Mouse (Mus musculus) heart, embryonic 12.5 days (tissue): ENCODE results near the gene Naif1. TPM values are rescaled to one million over a fixed set of nuclear protein-coding genes. Genes with fewer than 3 reads are reported as not detected.
"Not testable (repeated sequence)": the region's sequence is repeated elsewhere in the genome, so short reads cannot be mapped to it uniquely, and the experiment has no call there.

Experiments
- ATAC-seq: fragments of 200-750 bp; cut with Nextera tagmentation; 2 replicates; pipeline ENCODE4 v1.8.0; 2017; ENCODE audit warnings: moderate TSS enrichment, moderate library complexity; ENCODE audit not compliant: insufficient number of reproducible peaks, low FRiP score
- H3K27ac ChIP-seq: fragments of 300-500 bp; sonication (generic); 2 replicates; pipeline ENCODE4 v1.5.1; 2016; ENCODE audit warnings: mild to moderate bottlenecking, moderate library complexity; ENCODE audit not compliant: poor library complexity, severe bottlenecking
- H3K27me3 ChIP-seq: fragments of 300-500 bp; sonication (generic); replicated peaks from 2 replicates; pipeline ENCODE4 v1.6.1; 2016; ENCODE audit warnings: mild to moderate bottlenecking, moderate library complexity
- H3K36me3 ChIP-seq: fragments of 300-500 bp; sonication (generic); 2 replicates; pipeline ENCODE4 v1.6.1; 2016; ENCODE audit warnings: mild to moderate bottlenecking, moderate library complexity
- H3K4me1 ChIP-seq: fragments of 300-500 bp; sonication (generic); replicated peaks from 2 replicates; pipeline ENCODE4 v1.6.1; 2016; ENCODE audit warnings: mild to moderate bottlenecking
- H3K4me2 ChIP-seq: fragments of 300-500 bp; sonication (generic); 2 replicates; pipeline ENCODE4 v1.6.1; 2016; ENCODE audit warnings: mild to moderate bottlenecking, moderate library complexity
- H3K4me3 ChIP-seq: fragments of 300-500 bp; sonication (generic); 2 replicates; pipeline ENCODE4 v1.5.1; 2016; ENCODE audit warnings: mild to moderate bottlenecking
- H3K9ac ChIP-seq: fragments of 300-500 bp; sonication (generic); 2 replicates; pipeline ENCODE4 v1.6.1; 2016; ENCODE audit warnings: mild to moderate bottlenecking, moderate library complexity
- H3K9me3 ChIP-seq: fragments of 300-500 bp; sonication (generic); replicated peaks from 2 replicates; pipeline ENCODE4 v1.6.1; 2016; ENCODE audit warnings: mild to moderate bottlenecking, moderate library complexity
- WGBS: fragments of 180-500 bp; shearing (Covaris S2); methylation state at CpG from one replicate; pipeline ENCODE4 v1.1.7; 2016; 5-methylcytosine and 5-hydroxymethylcytosine counted together
- polyA plus RNA-seq: library from polyadenylated mRNA; unstranded; fragments of >200 nt; fragmentation: Nextera tagmentation; extraction: Ambion mirVana; gene quantifications from 2 replicates; pipeline ENCODE4 v1.2.1, GENCODE M21; 2016

Naif1 gene
- polyA plus RNA-seq, 1 experiment from 2014 or later: 5.4 TPM

GRCm38 (mm10) chr2:32463773-32464172 lies 13.5 kb downstream of the Naif1 start:
- Histone ChIP-seq H3K4me2 (no peak overlapping the region), H3K4me3 (no peak overlapping the region), H3K4me1 (peaks cover 18% of the 10 kb centered on the region), H3K27ac (peak overlapping the region; percentile 53; the same call in 1 of the 2 replicates), H3K9me3 (no peaks in the 10 kb centered on the region), H3K9ac (no peak overlapping the region), H3K27me3 (no peaks in the 10 kb centered on the region), H3K36me3 (no peaks in the 10 kb centered on the region)
- WGBS: 75% methylated on average over 2 of the region's 2 CpGs
- ATAC-seq: no peak

GRCm38 (mm10) chr2:32464212-32464891 lies 14.1 kb downstream of the Naif1 start:
- no peak overlapping the region; the same call in 1 of the 2 replicates for H3K4me2 ChIP-seq
- no peaks in the 10 kb centered on the region for H3K9me3 ChIP-seq
- no peak overlapping the region for H3K9ac ChIP-seq
- WGBS: 27% methylated on average over 6 of the region's 6 CpGs
- H3K36me3 ChIP-seq: no peaks in the 10 kb centered on the region
- H3K4me1 ChIP-seq: peaks cover 18% of the 10 kb centered on the region
- no peak overlapping the region for H3K4me3 ChIP-seq
- no peaks in the 10 kb centered on the region for H3K27me3 ChIP-seq
- ATAC-seq: peak; percentile 76; the same call in 1 of the 2 replicates
- H3K27ac ChIP-seq: peak overlapping the region; percentile 53

- Histone ChIP-seq H3K27me3 (no peaks in the 10 kb centered on the region), H3K9me3 (peaks cover 5% of the 10 kb centered on the region; the same call in 1 of the 2 replicates), H3K4me3 (no peak overlapping the region), H3K9ac (no peak overlapping the region), H3K4me1 (no peaks in the 10 kb centered on the region), H3K27ac (no peak overlapping the region), H3K4me2 (no peak overlapping the region), H3K36me3 (no peaks in the 10 kb centered on the region)
- 62% methylated on average over 6 of the region's 6 CpGs for WGBS
- no peak for ATAC-seq
Measured at GRCm38 (mm10) chr2:32471001-32471680, 20.9 kb downstream of the Naif1 start.

- no peak overlapping the region for H3K9ac ChIP-seq
- H3K27me3 ChIP-seq: no peaks in the 10 kb centered on the region
- no peak overlapping the region for H3K4me2 ChIP-seq
- no peaks in the 10 kb centered on the region for H3K36me3 ChIP-seq
- no peaks in the 10 kb centered on the region for H3K4me1 ChIP-seq
- no peak overlapping the region for H3K27ac ChIP-seq
- H3K9me3 ChIP-seq: peaks cover 5% of the 10 kb centered on the region; the same call in 1 of the 2 replicates
- H3K4me3 ChIP-seq: no peak overlapping the region
- no peak for ATAC-seq
- WGBS: 82% methylated on average over 6 of the region's 6 CpGs
Measured at GRCm38 (mm10) chr2:32471681-32472061, 21.4 kb downstream of the Naif1 start.

GRCm38 (mm10) chr2:32475361-32475760 lies 25.1 kb downstream of the Naif1 start:
- H3K27ac ChIP-seq, H3K4me3 ChIP-seq, H3K4me1 ChIP-seq, H3K27me3 ChIP-seq, ATAC-seq, H3K36me3 ChIP-seq, H3K4me2 ChIP-seq, H3K9ac ChIP-seq: not testable (repeated sequence)
- 89% methylated on average over 6 of the region's 9 CpGs for whole genome bisulfite sequencing
- peaks cover 21% of the 10 kb centered on the region for H3K9me3 ChIP-seq

- no peak overlapping the region for H3K9ac ChIP-seq
- WGBS: 87% methylated on average over 8 of the region's 8 CpGs
- ATAC-seq: no peak
Measured at GRCm38 (mm10) chr2:32482351-32482750, 32.1 kb downstream of the Naif1 start.

GRCm38 (mm10) chr2:32483179-32483875 lies 33.1 kb downstream of the Naif1 start:
- H3K4me3 ChIP-seq: no peak overlapping the region

More at GRCm38 (mm10) chr2:32482351-32482750, 32.1 kb downstream of the Naif1 start:
- H3K27me3 ChIP-seq: no peaks in the 10 kb centered on the region
- peaks cover 22% of the 10 kb centered on the region for H3K9me3 ChIP-seq
- H3K4me2 ChIP-seq: no peak overlapping the region
- H3K4me3 ChIP-seq: no peak overlapping the region
- H3K4me1 ChIP-seq: peaks cover 12% of the 10 kb centered on the region
- no peak overlapping the region for H3K27ac ChIP-seq
- no peaks in the 10 kb centered on the region for H3K36me3 ChIP-seq

GRCm38 (mm10) chr2:32484933-32485332 lies 34.7 kb downstream of the Naif1 start:
- peaks cover 6% of the 10 kb centered on the region; the same call in 1 of the 2 replicates for H3K9me3 ChIP-seq
- no peak overlapping the region for H3K27ac ChIP-seq
- WGBS: 87% methylated on average over 6 of the region's 6 CpGs
- no peak overlapping the region for H3K4me3 ChIP-seq
- peaks cover 12% of the 10 kb centered on the region for H3K4me1 ChIP-seq
- no peak overlapping the region for H3K4me2 ChIP-seq
- 0 out of 2 replicates have a peak overlapping the region, but pooled peaks have one; percentile 9 for H3K9ac ChIP-seq
- no peaks in the 10 kb centered on the region for H3K36me3 ChIP-seq
- H3K27me3 ChIP-seq: no peaks in the 10 kb centered on the region
- no peak for ATAC-seq

More at GRCm38 (mm10) chr2:32483179-32483875, 33.1 kb downstream of the Naif1 start:
- H3K27ac ChIP-seq: no peak overlapping the region
- peaks cover 12% of the 10 kb centered on the region for H3K4me1 ChIP-seq
- no peaks in the 10 kb centered on the region for H3K36me3 ChIP-seq
- no peak overlapping the region for H3K4me2 ChIP-seq
- 73% methylated on average over 9 of the region's 9 CpGs for WGBS
- H3K27me3 ChIP-seq: no peaks in the 10 kb centered on the region
- ATAC-seq: no peak
- H3K9ac ChIP-seq: no peak overlapping the region
- H3K9me3 ChIP-seq: peaks cover 16% of the 10 kb centered on the region

GRCm38 (mm10) chr2:32485751-32486150 lies 35.5 kb downstream of the Naif1 start:
- Histone ChIP-seq H3K4me1 (peaks cover 12% of the 10 kb centered on the region), H3K36me3 (no peaks in the 10 kb centered on the region), H3K27me3 (no peaks in the 10 kb centered on the region), H3K9ac (no peak overlapping the region), H3K4me2 (no peak overlapping the region), H3K27ac (no peak overlapping the region), H3K9me3 (0 out of 2 replicates have a peak, but pooled peaks cover 2% of the 10 kb centered on the region), H3K4me3 (no peak overlapping the region)
- ATAC-seq: no peak
- WGBS: 82% methylated on average over 4 of the region's 4 CpGs

GRCm38 (mm10) chr2:32486155-32486554 lies 35.9 kb downstream of the Naif1 start:
- ATAC-seq: no peak
- Histone ChIP-seq H3K27ac (no peak overlapping the region), H3K4me2 (no peak overlapping the region)

GRCm38 (mm10) chr2:32487124-32487623 lies 36.9 kb downstream of the Naif1 start:
- H3K4me1 ChIP-seq: peaks cover 12% of the 10 kb centered on the region
- no peak overlapping the region for H3K9ac ChIP-seq
- H3K9me3 ChIP-seq: no peaks in the 10 kb centered on the region
- 5% methylated on average over 6 of the region's 6 CpGs for WGBS
- peak; percentile 59; the same call in 1 of the 2 replicates for ATAC-seq
- no peak overlapping the region for H3K27ac ChIP-seq
- no peak overlapping the region for H3K4me2 ChIP-seq
- H3K36me3 ChIP-seq: no peaks in the 10 kb centered on the region
- no peak overlapping the region for H3K4me3 ChIP-seq
- no peaks in the 10 kb centered on the region for H3K27me3 ChIP-seq

More at GRCm38 (mm10) chr2:32486155-32486554, 35.9 kb downstream of the Naif1 start:
- H3K4me3 ChIP-seq: no peak overlapping the region
- 54% methylated on average over 9 of the region's 9 CpGs for WGBS
- no peaks in the 10 kb centered on the region for H3K27me3 ChIP-seq
- no peaks in the 10 kb centered on the region for H3K36me3 ChIP-seq
- H3K9me3 ChIP-seq: no peaks in the 10 kb centered on the region
- H3K4me1 ChIP-seq: peaks cover 12% of the 10 kb centered on the region
- no peak overlapping the region for H3K9ac ChIP-seq
